Mouse (Mus musculus) testis, adult 2 months (tissue): Measurements from ENCODE around the gene Nlrp4f.

Source experiments
- CTCF ChIP-seq: fragments of 200-500 bp; IDR thresholded peaks from 2 replicates; pipeline ENCODE4 v1.5.1; 2012; ENCODE audit warnings: low read depth, mild to moderate bottlenecking, inconsistent platforms, low read length, moderate library complexity; ENCODE audit not compliant: control insufficient read depth, insufficient read depth, insufficient replicate concordance
- POLR2A ChIP-seq: fragments of 200-500 bp; IDR thresholded peaks from 2 replicates; pipeline ENCODE4 v1.6.1; 2012; ENCODE audit warnings: low read depth, mild to moderate bottlenecking, inconsistent platforms, low read length, moderate library complexity; ENCODE audit not compliant: control insufficient read depth

DNA sequence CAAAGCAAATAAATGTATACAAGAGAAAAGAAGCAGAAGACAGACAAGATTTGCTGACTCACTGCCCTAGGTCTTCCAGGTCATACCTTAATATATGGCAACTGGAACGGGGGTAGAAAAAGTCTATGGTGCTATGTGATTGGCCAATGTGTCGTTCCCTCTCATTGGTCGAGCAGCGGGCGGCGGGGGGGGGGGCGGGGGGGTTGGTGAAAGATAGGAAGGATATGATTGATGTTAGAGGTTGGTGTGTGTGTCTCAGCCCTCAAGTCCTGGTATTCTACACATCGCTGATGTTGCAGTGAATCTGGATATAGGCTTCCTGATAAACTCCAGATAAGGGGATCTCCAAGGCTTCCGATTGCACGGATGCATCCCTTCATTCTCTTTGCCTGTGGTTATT lies at the start of gene Nlrp4f:
- no peak for TF ChIP-seq CTCF
- no peak for TF ChIP-seq POLR2A
